Mouse (Mus musculus): ENCODE measurements around the gene Xpnpep2.

Gene Xpnpep2

DNA sequence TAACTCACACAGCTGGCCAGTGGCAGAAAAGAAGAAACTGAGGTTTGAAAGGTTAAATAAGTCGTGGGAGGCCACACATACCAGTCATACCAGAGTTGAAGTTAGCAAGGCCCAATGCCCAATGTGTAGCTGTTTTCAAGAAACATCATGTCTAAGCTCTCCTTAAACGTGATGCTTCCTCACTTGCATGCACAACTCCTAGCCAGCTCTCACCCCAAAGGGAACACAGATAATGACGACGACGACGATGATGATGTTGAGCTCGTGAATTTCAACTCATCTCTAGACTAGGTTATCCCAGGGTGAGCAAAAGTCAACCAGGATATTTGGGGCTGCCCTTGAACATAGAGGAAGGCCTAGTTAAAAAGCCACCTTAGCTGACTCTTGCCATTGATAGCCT is 43.6 kb downstream of the Xpnpep2 start:
- in situ Hi-C loops (cut with MboI; ENCODE audit: low pct_unique_long_range_greater_than_20kb in 1 of 2, low sequenced_read_pairs in 2 of 2, unreplicated experiment in 1 of 2) = no loop called here

DNA sequence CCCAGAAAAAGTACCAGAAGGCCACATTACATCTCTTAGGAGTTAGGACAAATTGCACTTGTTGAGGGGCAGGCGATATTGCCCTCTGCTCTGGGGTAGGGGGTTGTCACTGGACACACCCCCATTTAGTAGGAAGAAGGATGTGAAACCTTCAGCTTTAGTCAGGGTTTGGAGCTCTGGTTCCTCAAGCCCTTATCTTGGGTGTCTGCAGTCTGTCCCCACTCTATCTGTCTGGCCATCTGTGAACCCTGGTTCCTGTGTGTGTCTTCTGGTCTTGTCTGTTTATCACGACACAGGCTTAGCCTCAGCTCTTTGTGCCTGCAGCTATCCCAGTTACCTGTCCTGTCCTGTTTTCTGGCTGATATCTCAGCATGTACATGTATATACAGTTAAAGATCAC is 44.9 kb downstream of the Xpnpep2 start:
- in situ Hi-C loops (cut with MboI; ENCODE audit: low pct_unique_long_range_greater_than_20kb in 1 of 2, low sequenced_read_pairs in 2 of 2, unreplicated experiment in 1 of 2) = no loop called here

DNA sequence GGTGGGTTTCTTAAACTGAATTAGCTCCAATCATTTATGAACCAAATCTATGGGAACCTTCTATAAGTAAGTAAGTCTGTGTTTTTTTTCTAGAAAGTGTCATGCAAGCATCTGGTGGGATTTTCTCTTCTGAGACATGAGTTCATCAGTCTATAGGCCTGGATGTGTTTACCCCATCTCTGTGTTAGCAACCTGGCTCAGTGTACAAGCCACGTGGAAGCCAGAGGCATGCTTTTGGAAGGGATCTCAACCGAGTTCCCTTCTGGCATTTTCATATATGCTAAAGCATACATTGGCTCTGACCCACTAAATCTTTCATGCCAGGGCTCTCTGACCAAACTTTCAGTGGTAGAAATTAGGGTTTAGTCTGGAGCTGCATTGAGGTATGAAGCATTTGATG is 45.4 kb downstream of the Xpnpep2 start:
- in situ Hi-C loops (cut with MboI; ENCODE audit: low pct_unique_long_range_greater_than_20kb in 1 of 2, low sequenced_read_pairs in 2 of 2, unreplicated experiment in 1 of 2) = no loop called here

DNA sequence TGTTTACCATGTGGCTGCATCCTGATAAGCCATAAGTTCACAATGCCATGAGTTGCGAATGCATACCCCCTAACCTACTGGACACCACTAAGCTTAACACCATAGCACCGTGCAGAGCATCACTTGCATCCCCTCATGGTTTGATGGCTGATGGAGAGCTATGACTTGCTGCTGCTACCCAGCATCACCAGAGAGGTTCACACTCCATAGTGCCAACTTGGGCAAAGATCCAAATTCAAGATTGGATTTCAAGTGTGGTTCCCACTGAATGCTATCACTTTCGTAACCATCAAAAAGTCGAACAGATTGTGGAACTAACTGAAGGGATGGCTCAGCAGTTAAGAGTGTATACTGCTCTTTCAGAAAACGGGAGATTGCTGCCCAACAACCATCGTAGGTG is 47.0 kb downstream of the Xpnpep2 start:
- in situ Hi-C loops (cut with MboI; ENCODE audit: low pct_unique_long_range_greater_than_20kb in 1 of 2, low sequenced_read_pairs in 2 of 2, unreplicated experiment in 1 of 2) = no loop called here

DNA sequence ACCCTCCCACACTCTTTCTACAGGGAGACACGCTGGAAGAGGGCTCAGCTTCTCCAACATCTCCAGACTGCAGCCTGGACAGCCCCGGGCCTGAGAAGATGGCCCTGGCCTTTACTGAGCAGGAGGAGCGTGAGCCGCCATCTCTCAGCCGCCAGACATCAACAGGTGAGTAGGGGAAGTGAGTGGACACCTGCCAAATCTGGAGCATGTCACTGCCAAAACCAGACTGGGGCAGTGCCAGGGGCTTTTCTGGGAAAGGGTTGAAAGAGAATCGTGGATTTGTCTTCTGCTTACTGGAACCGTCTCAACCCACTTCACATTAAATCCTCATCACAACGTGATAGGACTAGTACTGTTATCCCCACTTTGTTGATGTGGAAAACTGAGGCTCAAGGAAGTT is 48.9 kb downstream of the Xpnpep2 start:
- in situ Hi-C loops (cut with MboI; ENCODE audit: low pct_unique_long_range_greater_than_20kb in 1 of 2, low sequenced_read_pairs in 2 of 2, unreplicated experiment in 1 of 2) = no loop called here

DNA sequence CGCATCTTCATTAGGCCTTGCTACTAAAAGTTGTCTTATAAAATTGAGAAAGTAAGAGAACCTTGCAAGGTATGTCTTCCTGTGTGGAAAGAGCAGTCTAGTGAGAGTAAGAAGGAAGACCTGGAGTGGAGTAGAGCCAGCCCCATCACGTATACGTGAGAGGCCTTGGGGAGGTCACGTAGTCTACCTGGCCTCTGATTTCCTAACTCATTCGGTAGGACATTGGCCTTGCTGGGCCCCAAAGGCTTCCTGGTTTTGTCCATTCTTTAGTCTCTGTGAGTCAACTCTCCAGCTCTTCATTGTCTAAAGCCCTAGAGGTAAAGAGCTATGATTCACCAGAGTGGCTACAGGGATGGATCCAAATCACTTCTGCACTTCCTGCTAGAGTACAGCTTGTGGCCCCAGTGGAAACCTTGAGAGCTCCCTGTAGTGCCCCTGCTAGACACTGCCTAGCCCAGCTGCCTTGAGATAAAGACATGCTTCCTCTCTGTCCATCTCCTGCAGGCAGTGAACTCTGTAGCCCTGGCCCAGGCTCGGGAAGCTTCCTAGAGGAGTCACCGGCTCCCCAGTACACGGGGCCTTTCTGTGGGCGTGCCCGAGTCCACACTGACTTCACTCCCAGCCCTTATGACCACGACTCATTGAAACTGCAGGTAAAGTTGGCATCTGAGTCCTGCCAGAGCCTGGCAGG is 49.8 kb downstream of the Xpnpep2 start:
- in situ Hi-C loops (cut with MboI; ENCODE audit: low pct_unique_long_range_greater_than_20kb in 1 of 2, low sequenced_read_pairs in 2 of 2, unreplicated experiment in 1 of 2) = no loop called here

DNA sequence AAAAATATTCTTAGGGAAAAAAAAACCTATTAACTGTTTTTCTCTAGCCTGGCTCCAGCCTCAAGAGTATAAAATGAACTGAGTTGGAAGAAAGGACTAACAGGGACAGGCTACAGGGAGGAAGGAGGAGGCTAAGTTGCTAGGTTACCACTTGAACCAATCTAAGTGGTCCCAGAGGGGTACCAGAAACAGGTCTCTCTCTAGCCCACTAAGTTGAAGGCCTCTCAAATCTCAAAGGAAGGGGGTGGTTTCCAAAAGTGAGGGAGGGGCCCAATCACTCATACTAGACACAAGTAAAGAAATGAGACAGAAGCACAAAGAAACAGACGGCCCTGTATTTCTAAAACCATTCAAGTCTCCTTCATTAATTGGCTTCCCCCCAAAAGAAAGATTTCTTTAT is 61.4 kb downstream of the Xpnpep2 start:
- in situ Hi-C loops (cut with MboI; ENCODE audit: low pct_unique_long_range_greater_than_20kb in 1 of 2, low sequenced_read_pairs in 2 of 2, unreplicated experiment in 1 of 2) = no loop called here

DNA sequence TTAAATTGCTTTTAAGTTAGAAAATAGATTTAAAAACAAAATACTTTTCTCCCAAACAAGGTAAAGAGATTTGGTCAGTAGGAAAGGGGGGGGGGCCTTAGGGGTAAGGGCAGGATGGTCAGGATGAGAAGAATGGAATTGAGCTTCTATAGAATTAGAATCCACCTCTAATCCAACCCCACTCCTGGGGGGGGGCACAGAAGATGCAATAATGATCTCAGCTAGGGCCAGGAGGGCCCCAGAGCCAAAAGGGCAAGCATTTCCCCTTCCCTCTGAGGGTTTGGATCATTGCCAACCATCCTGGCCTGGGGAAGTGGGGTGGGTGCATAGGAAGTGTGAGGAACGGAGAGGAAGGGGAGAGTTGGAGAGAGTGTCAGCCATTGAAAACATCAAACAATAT is 61.8 kb downstream of the Xpnpep2 start:
- in situ Hi-C loops (cut with MboI; ENCODE audit: low pct_unique_long_range_greater_than_20kb in 1 of 2, low sequenced_read_pairs in 2 of 2, unreplicated experiment in 1 of 2) = no loop called here

DNA sequence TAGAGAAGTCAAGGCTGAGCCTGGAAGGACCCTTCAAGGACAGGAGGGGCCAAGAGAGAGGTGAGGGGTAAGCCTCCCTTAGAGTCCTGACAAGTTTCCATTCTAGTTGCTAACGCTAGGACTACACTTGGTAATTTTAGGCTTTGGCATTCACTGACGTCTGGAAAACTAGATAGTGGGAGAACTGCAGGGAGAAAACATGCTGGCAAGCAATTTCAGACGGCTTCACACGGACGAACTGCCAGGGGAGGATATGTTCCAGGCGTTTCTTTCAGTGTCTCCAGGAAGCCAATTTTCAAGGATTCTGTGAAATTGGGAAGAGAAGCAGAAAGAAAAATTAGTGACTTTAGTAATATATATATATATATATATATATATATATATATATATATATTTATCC is 73.3 kb downstream of the Xpnpep2 start:
- in situ Hi-C loops (cut with MboI; ENCODE audit: low pct_unique_long_range_greater_than_20kb in 1 of 2, low sequenced_read_pairs in 2 of 2, unreplicated experiment in 1 of 2) = no loop called here

DNA sequence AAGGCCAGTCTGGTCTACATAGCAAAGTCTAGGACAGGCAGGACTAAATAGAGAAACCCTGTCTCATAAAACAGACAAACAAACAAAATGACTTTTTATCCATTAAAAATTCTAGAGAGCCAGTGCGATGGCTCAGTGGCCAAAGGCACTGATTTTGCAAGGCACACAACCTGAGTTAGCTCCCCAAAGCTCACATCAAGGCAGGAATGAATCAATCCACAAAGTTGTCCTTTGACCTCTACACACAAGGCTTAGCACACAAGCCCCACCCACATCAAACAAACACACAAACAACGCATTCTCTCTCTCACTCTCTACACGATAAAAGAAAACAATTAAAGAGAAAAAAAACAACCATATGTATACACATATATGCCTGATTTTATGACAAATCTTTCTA is 76.2 kb downstream of the Xpnpep2 start:
- in situ Hi-C loops (cut with MboI; ENCODE audit: low pct_unique_long_range_greater_than_20kb in 1 of 2, low sequenced_read_pairs in 2 of 2, unreplicated experiment in 1 of 2) = no loop called here

All from mouse embryonic stem cell (cell line).